8 mouse cellular contexts compared by ENCODE assay signal in genomic region chr11:53769760-53770124, GRCm38 (mm10). TPM values are rescaled to one million over a fixed set of nuclear protein-coding genes. Genes with fewer than 3 reads are reported as not detected.
DNase-seq lines count a peak whose midpoint lies in the region; ATAC-seq and TF ChIP-seq lines count a peak whose summit lies in the region.

Gene Irf1 (plus strand): TSS chr11:53770014.

- ATAC-seq in heart, embryonic 11.5 days (replicated peaks; ENCODE audit: insufficient number of reproducible peaks, low FRiP score, low TSS enrichment), result peak; percentile 82
- peak; percentile 93 for ATAC-seq in kidney, embryonic 16.5 days (ENCODE audit: low FRiP score, low TSS enrichment)

- peaks cover 13% of the 10 kb centered on the region for H3K4me1 ChIP-seq in erythroblast, embryonic 14.5 days (ENCODE audit: control insufficient read depth)
- peaks cover under 1% of the 10 kb centered on the region for H3K4me1 ChIP-seq in heart, embryonic 11.5 days (ENCODE audit: control insufficient read depth, insufficient read depth, low read length)
- no peaks in the 10 kb centered on the region for H3K4me1 ChIP-seq in kidney, embryonic 16.5 days (ENCODE audit: insufficient read depth, low read length)

- H3K9me3 ChIP-seq in erythroblast, embryonic 14.5 days (ENCODE audit: control insufficient read depth, low read length), result no peaks in the 10 kb centered on the region
- no peaks in the 10 kb centered on the region for H3K9me3 ChIP-seq in heart, embryonic 11.5 days (replicated peaks; ENCODE audit: control insufficient read depth, low read length)
- no peaks in the 10 kb centered on the region for H3K9me3 ChIP-seq in kidney, embryonic 16.5 days (ENCODE audit: low read length)

- peak within 1 kb of the TSS; percentile 61 for H3K4me3 ChIP-seq in erythroblast, embryonic 14.5 days (replicated peaks)
- H3K4me3 ChIP-seq in heart, embryonic 11.5 days (ENCODE audit: low read depth, low read length), result peak within 1 kb of the TSS; percentile 78
- peak within 1 kb of the TSS; percentile 76 for H3K4me3 ChIP-seq in kidney, embryonic 16.5 days (ENCODE audit: low read length)

- no peak for TF ChIP-seq POLR2A in brain, embryonic 14.5 days (IDR thresholded peaks at IDR 0.05; ENCODE audit: borderline replicate concordance, extremely low read depth, insufficient read depth, insufficient read length, poor library complexity, severe bottlenecking)

- peaks cover 53% of the 10 kb centered on the region for H3K27me3 ChIP-seq in erythroblast, embryonic 14.5 days (ENCODE audit: control insufficient read depth)
- no peaks in the 10 kb centered on the region for H3K27me3 ChIP-seq in heart, embryonic 11.5 days (ENCODE audit: control insufficient read depth, insufficient read depth, low read length)
- H3K27me3 ChIP-seq in kidney, embryonic 16.5 days (ENCODE audit: insufficient read depth, low read length), result no peaks in the 10 kb centered on the region

- no peak for TF ChIP-seq CTCF in brain, embryonic 14.5 days (IDR thresholded peaks at IDR 0.05; ENCODE audit: borderline replicate concordance, extremely low read depth, insufficient read depth, insufficient read length)

- H3K27ac ChIP-seq in heart, embryonic 11.5 days (ENCODE audit: low read depth, low read length), result peak within 1 kb of the TSS; percentile 37; the same call in 1 of the 2 replicates
- peak within 1 kb of the TSS; percentile 66 for H3K27ac ChIP-seq in kidney, embryonic 16.5 days (ENCODE audit: low read length)

- peak within 1 kb of the TSS; percentile 68 for H3K4me2 ChIP-seq in heart, embryonic 11.5 days
- H3K4me2 ChIP-seq in kidney, embryonic 16.5 days (replicated peaks; ENCODE audit: low read depth, low read length), result peak within 1 kb of the TSS; percentile 68

- H3K36me3 ChIP-seq in erythroblast, embryonic 14.5 days (ENCODE audit: control insufficient read depth), result peaks cover 9% of the 10 kb centered on the region; the same call in 1 of the 2 replicates
- 0 out of 2 replicates have a peak, but pooled peaks cover 1% of the 10 kb centered on the region for H3K36me3 ChIP-seq in heart, embryonic 11.5 days (ENCODE audit: control insufficient read depth, insufficient read depth, low read length)
- peaks cover 9% of the 10 kb centered on the region; the same call in 1 of the 2 replicates for H3K36me3 ChIP-seq in kidney, embryonic 16.5 days (ENCODE audit: insufficient read depth, low read length)

- under 1% methylated on average over 38 of the region's 40 CpGs for WGBS in heart, embryonic 11.5 days (ENCODE audit: insufficient replicate concordance)
- 0% methylated on average over 33 of the region's 40 CpGs for WGBS in kidney, embryonic 16.5 days

- H3K9ac ChIP-seq in heart, embryonic 11.5 days (ENCODE audit: low read depth, low read length), result peak within 1 kb of the TSS; percentile 79
- peak within 1 kb of the TSS; percentile 76 for H3K9ac ChIP-seq in kidney, embryonic 16.5 days (replicated peaks; ENCODE audit: low read length)

- peak; percentile 98 for DNase-seq in CD4-positive helper T cell, adult 2 months (ENCODE audit: low read depth, low spot score)
- DNase-seq in brain, embryonic 14.5 days (ENCODE audit: low read depth), result peak; percentile 92
- DNase-seq in liver, result peak; percentile 86
- DNase-seq in monocyte, adult 2 months (ENCODE audit: low read depth in 1 of 2, low spot score in 2 of 2), result peak; percentile 93 to 97
- peak; percentile 98 to 99 for DNase-seq in spleen, postnatal 36 days (ENCODE audit: low spot score in 2 of 2)

RNA-seq across cellular contexts. Expression of gene Irf1, which starts in this region (rescaled TPM):
- polyA plus RNA-seq in brain, embryonic 14.5 days (2012; rRNA removed), result 2.7 and 3.4 TPM in 2 replicates
- polyA plus RNA-seq in erythroblast, embryonic 14.5 days (2012), result 0.01 and 0.04 TPM in 2 replicates
- 8.5 and 8.8 TPM in 2 replicates for polyA plus RNA-seq in heart, embryonic 11.5 days (2014; fragmentation: Nextera tagmentation; extraction: Ambion mirVana)
- 16.9 and 17.4 TPM in 2 replicates for polyA plus RNA-seq in kidney, embryonic 16.5 days (2015; fragmentation: Nextera tagmentation; extraction: Ambion mirVana)

Comparison
In these comparisons a context has a peak if more than half of its experiments do, and no peak if none do; other contexts are left out.
1. Peak in every context shown above with its lines: DNase-seq, ATAC-seq, H3K4me3 ChIP-seq and H3K27ac ChIP-seq.